Comparison of ENCODE assay signal across 8 mouse cellular contexts in the genomic region with DNA sequence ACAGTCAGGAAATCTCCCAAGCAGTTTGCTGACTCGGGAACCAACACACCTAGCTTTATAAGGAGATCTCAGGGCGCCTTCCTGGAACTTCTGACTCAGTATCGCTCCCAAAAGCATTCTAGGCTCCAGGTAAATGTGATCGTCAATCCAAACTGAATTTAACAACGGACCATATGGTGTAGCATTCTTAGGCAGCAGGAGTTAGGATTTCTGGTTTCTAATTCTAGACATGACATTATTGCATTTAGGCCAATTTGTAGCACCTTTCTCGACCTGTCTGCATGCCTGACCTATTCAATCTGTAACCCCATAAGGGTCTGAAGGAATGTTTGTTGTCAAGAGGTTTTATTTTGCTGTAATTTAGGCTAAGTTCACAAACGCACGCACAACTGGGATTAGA. TPM values are rescaled to one million over a fixed set of nuclear protein-coding genes. Genes with fewer than 3 reads are reported as not detected.
DNase-seq lines count a peak whose midpoint lies in the region; ATAC-seq lines count a peak whose summit lies in the region.

No protein-coding gene starts in this region.

- no peaks in the 10 kb centered on the region for H3K9me3 ChIP-seq in kidney, embryonic 15.5 days (replicated peaks)
- H3K9me3 ChIP-seq in embryonic facial prominence, embryonic 11.5 days (replicated peaks; ENCODE audit: control insufficient read depth, low read length) = no peaks in the 10 kb centered on the region
- H3K9me3 ChIP-seq in hindbrain, embryonic 15.5 days = no peaks in the 10 kb centered on the region
- H3K9me3 ChIP-seq in midbrain, embryonic 14.5 days (ENCODE audit: control insufficient read depth, low read length) = no peaks in the 10 kb centered on the region

- H3K4me1 ChIP-seq in kidney, embryonic 15.5 days = peaks cover 6% of the 10 kb centered on the region
- no peaks in the 10 kb centered on the region for H3K4me1 ChIP-seq in embryonic facial prominence, embryonic 11.5 days (ENCODE audit: control insufficient read depth, insufficient read depth, low read length)
- H3K4me1 ChIP-seq in hindbrain, embryonic 15.5 days (replicated peaks) = peaks cover 8% of the 10 kb centered on the region
- no peaks in the 10 kb centered on the region for H3K4me1 ChIP-seq in midbrain, embryonic 14.5 days (ENCODE audit: control insufficient read depth, insufficient read depth, low read length)

- DNase-seq in kidney, adult 8-10 months = no peak
- DNase-seq in embryonic facial prominence, embryonic 11.5 days (ENCODE audit: low spot score) = no peak
- no peak for DNase-seq in midbrain, embryonic 14.5 days
- DNase-seq in spleen, postnatal 4 days (ENCODE audit: low spot score in 2 of 2) = no peak
- DNase-seq in layer of hippocampus, adult 9-11 months = no peak
- no peak for DNase-seq in right cerebral cortex, adult 2 months (ENCODE audit: low spot score in 2 of 2)

- no peaks in the 10 kb centered on the region for H3K27me3 ChIP-seq in kidney, embryonic 15.5 days
- no peaks in the 10 kb centered on the region for H3K27me3 ChIP-seq in embryonic facial prominence, embryonic 11.5 days (ENCODE audit: control insufficient read depth, insufficient read depth, low read length)
- H3K27me3 ChIP-seq in hindbrain, embryonic 15.5 days = no peaks in the 10 kb centered on the region
- H3K27me3 ChIP-seq in midbrain, embryonic 14.5 days (ENCODE audit: control insufficient read depth, insufficient read depth, low read length) = no peaks in the 10 kb centered on the region

- no peak for ATAC-seq in kidney, embryonic 15.5 days (replicated peaks; ENCODE audit: low FRiP score)
- ATAC-seq in embryonic facial prominence, embryonic 11.5 days (replicated peaks; ENCODE audit: insufficient number of reproducible peaks, low FRiP score, low TSS enrichment, low read depth) = no peak
- no peak for ATAC-seq in hindbrain, embryonic 15.5 days (ENCODE audit: low FRiP score, low read depth)
- no peak for ATAC-seq in midbrain, embryonic 14.5 days (ENCODE audit: low FRiP score, low TSS enrichment)

- peak overlapping the region; percentile 57 for H3K9ac ChIP-seq in kidney, embryonic 15.5 days
- peak overlapping the region; percentile 49 for H3K9ac ChIP-seq in embryonic facial prominence, embryonic 11.5 days (replicated peaks; ENCODE audit: low read length)
- peak overlapping the region; percentile 64 for H3K9ac ChIP-seq in hindbrain, embryonic 15.5 days
- H3K9ac ChIP-seq in midbrain, embryonic 14.5 days (replicated peaks; ENCODE audit: low read length) = no peak overlapping the region

- H3K4me3 ChIP-seq in kidney, embryonic 15.5 days (replicated peaks) = peak overlapping the region; percentile 80
- H3K4me3 ChIP-seq in embryonic facial prominence, embryonic 11.5 days (ENCODE audit: low read depth, low read length) = no peak overlapping the region; the same call in 1 of the 2 replicates
- H3K4me3 ChIP-seq in hindbrain, embryonic 15.5 days = peak overlapping the region; percentile 71
- peak overlapping the region; percentile 59; the same call in 1 of the 2 replicates for H3K4me3 ChIP-seq in midbrain, embryonic 14.5 days (replicated peaks; ENCODE audit: low read depth, low read length)

- H3K27ac ChIP-seq in kidney, embryonic 15.5 days = peak overlapping the region; percentile 99; the same call in 1 of the 2 replicates
- no peak overlapping the region for H3K27ac ChIP-seq in embryonic facial prominence, embryonic 11.5 days (replicated peaks; ENCODE audit: low read depth, low read length)
- no peak overlapping the region for H3K27ac ChIP-seq in hindbrain, embryonic 15.5 days (replicated peaks)
- H3K27ac ChIP-seq in midbrain, embryonic 14.5 days (replicated peaks; ENCODE audit: low read depth, low read length) = no peak overlapping the region

- 70% methylated on average over 8 of the region's 8 CpGs for WGBS in kidney, embryonic 15.5 days
- 72% methylated on average over 8 of the region's 8 CpGs for WGBS in embryonic facial prominence, embryonic 11.5 days
- 80% methylated on average over 8 of the region's 8 CpGs for WGBS in hindbrain, embryonic 15.5 days
- WGBS in midbrain, embryonic 14.5 days = 83% methylated on average over 8 of the region's 8 CpGs

- peak overlapping the region; percentile 62 for H3K4me2 ChIP-seq in kidney, embryonic 15.5 days
- peak overlapping the region; percentile 25 for H3K4me2 ChIP-seq in embryonic facial prominence, embryonic 11.5 days (ENCODE audit: low read depth, low read length)
- peak overlapping the region; percentile 63 for H3K4me2 ChIP-seq in hindbrain, embryonic 15.5 days
- H3K4me2 ChIP-seq in midbrain, embryonic 14.5 days (ENCODE audit: low read length) = peak overlapping the region; percentile 55

- no peaks in the 10 kb centered on the region for H3K36me3 ChIP-seq in kidney, embryonic 15.5 days
- no peaks in the 10 kb centered on the region for H3K36me3 ChIP-seq in embryonic facial prominence, embryonic 11.5 days (replicated peaks; ENCODE audit: control insufficient read depth, insufficient read depth, low read depth, low read length)
- no peaks in the 10 kb centered on the region for H3K36me3 ChIP-seq in hindbrain, embryonic 15.5 days
- no peaks in the 10 kb centered on the region for H3K36me3 ChIP-seq in midbrain, embryonic 14.5 days (ENCODE audit: control insufficient read depth, insufficient read depth, low read length)

RNA-seq across cellular contexts. Expression of a gene that starts 0.9 kb away (rescaled TPM):
- polyA plus RNA-seq in kidney, embryonic 15.5 days (2015; fragmentation: Nextera tagmentation; extraction: Ambion mirVana) = 38.9 and 41.5 TPM in 2 replicates
- polyA plus RNA-seq in embryonic facial prominence, embryonic 11.5 days (2014; fragmentation: Nextera tagmentation; extraction: Ambion mirVana) = 35.4 and 35.6 TPM in 2 replicates
- polyA plus RNA-seq in hindbrain, embryonic 15.5 days (2015; fragmentation: Nextera tagmentation; extraction: Ambion mirVana) = 34.6 and 38.0 TPM in 2 replicates
- 29.8 and 34.3 TPM in 2 replicates for polyA plus RNA-seq in midbrain, embryonic 14.5 days (2014; fragmentation: Nextera tagmentation; extraction: Ambion mirVana)

RNA-seq across cellular contexts. Expression of a gene that starts 7.8 kb away (rescaled TPM):
- 1.6 and 1.7 TPM in 2 replicates for polyA plus RNA-seq in kidney, embryonic 15.5 days (2015; fragmentation: Nextera tagmentation; extraction: Ambion mirVana)
- polyA plus RNA-seq in embryonic facial prominence, embryonic 11.5 days (2014; fragmentation: Nextera tagmentation; extraction: Ambion mirVana) = 0.90 and 1.6 TPM in 2 replicates
- polyA plus RNA-seq in hindbrain, embryonic 15.5 days (2015; fragmentation: Nextera tagmentation; extraction: Ambion mirVana) = 2.5 and 2.6 TPM in 2 replicates
- 3.3 TPM in 2 replicates for polyA plus RNA-seq in midbrain, embryonic 14.5 days (2014; fragmentation: Nextera tagmentation; extraction: Ambion mirVana)
